Mouse (Mus musculus): ENCODE data around the gene Ston2.
"Not testable (repeated sequence)": the region's sequence is repeated elsewhere in the genome, so short reads cannot be mapped to it uniquely, and the experiment has no call there.

Gene Ston2

DNA sequence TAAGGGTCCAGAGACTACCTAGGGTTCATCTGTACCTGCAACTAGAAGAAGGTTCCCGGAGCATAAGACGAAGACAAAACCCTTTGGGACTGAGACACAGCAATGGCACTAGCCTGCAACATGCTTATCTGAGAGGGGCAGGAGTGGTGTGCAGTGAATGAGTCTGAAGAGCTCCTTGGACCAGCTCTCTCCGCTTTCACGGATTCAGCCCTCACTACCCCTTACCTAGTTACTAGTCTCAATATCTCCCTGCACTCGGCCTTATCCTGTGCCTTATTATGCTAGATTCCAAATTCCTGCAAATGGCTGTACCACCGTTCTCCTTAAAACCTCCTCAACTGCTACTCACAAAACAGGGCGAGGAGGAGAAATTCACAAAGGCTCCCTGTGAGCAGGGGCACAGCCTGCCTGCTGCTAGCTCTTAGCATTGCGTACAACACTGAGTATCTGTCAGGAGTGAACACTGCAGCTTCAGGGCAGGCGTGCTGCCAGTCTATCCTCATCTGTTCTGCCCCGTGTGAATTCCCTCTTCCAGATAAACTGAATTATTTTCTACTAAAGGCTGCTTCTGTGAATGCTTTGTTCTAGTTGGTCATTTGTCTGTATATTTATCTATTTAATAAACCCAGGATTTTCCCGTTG, 38.5 kb downstream of the Ston2 start:
- DNase-seq (ENCODE audit: low spot score), result no peak

DNA sequence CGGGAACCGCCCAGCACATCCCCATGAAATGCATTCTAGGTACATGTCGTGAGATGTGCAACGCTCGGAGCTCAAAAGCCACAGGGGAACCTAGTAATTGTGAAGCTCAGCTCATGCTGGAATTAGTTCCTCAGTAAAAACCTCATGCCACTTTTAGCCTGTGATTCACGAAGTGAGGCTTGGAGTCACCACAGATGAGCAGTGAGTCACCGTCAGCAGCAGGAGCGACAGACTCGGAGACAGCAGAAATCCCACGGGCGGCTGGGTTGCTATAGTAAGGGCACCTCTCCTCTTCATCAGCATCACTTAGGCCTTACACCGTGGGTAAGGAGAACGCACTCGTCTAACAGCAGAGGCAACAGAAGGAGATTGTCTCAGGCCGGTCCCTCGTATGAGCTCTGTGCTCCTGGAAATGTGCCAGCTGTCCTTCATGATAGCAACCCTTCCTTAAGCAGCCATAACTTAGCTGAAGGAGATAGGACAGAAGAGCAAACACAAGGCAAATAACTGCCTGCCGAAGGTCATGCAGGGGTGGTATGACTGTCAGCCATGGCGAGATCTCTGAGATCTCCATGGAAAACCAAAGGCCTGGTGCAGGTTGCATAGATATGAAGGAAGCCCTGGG, 39.8 kb downstream of the Ston2 start:
- peak; percentile 81 for DNase-seq (ENCODE audit: low spot score)

GRCm38 (mm10) chr12:91746839-91747238, 41.3 kb downstream of the Ston2 start:
- not testable (repeated sequence) for DNase-seq (ENCODE audit: low spot score)

DNA sequence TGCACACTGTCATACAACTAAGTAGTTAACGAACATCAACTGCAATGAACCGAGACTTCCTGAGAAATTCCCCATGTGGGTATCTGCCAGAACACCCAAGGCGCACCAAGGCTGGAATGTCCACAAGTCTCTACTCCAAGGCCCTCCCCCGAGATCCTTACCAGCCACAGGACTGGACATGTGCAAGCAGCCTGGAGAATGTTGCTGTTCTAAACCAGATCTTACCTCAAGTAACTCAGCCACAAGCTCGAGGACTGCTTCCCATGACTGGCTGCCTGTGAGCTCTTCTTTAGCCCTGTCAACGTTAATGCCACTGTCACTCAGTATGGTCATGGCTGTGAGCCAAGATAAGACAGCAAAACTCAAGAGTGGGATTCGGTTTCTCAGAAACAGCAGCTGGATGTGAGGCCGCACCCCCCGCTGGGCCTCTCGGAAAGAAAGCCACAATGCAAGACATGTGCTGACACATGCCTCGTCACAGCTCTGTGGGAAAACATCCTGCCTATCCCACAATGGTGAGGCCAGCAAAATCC, 42.4 kb downstream of the Ston2 start:
- DNase-seq (ENCODE audit: low spot score), result no peak

DNA sequence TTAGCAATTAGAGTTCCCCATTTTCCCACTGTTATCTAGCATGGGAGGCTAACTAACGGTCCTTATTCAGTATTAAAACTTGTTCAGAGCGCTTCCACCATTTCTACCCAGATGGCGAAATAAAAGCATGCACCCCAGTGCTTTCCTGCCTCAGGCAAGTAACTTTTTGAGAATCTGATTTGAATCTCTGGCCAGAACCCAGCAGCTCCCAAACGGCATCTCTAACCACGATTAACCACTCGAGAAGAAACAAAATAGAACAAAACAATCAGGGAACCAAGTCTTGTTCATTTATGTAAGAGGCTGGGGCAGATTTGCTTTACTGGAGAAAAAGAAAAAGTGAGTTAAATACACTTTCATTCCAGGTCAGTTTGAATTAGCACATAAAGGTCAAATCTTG, 44.1 kb downstream of the Ston2 start:
- no peak for DNase-seq (ENCODE audit: low spot score)

DNA sequence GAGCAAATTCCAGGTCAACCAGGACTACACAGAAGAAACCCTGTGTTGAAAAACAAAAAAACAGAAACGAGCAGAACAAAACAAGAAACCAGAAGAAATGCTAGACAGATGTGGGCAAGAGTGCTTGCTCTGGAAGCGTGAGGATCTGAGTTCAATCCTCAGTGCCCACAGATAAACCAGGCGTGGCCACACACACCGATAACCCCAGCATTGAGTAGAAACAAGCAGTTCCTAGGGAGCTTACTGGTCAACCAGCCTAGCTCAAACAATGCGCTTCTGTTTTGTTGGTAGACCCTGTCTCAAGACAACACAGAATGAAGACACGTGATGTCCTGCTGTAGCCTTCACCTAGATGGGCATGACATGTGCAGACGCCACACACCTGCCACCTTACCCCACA, 45.3 kb downstream of the Ston2 start:
- no peak for DNase-seq (ENCODE audit: low spot score)

DNA sequence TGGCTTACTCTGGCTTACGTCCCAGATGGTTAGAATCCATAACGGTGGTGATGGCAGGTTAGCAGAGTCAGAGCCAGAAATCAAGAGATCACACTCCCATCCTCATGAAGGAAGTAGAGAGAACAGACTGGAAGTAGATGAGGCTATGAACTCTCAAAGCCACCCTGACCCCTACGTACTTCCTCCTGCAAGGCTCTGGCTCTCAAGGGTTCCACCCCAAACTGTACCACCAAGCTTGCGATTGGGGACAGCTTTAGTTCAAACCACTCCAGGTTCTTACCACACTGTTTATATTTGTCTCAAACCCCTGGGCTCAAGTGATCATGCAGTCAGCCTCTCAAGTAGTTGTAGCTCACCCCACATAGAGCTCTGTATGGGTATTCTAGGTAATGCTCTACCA, 49.8 kb downstream of the Ston2 start:
- no peak for DNase-seq (ENCODE audit: low spot score)

- DNase-seq (ENCODE audit: low spot score), result no peak
These were observed 51.8 kb downstream of the Ston2 start for GRCm38 (mm10) chr12:91736221-91736980.

DNA sequence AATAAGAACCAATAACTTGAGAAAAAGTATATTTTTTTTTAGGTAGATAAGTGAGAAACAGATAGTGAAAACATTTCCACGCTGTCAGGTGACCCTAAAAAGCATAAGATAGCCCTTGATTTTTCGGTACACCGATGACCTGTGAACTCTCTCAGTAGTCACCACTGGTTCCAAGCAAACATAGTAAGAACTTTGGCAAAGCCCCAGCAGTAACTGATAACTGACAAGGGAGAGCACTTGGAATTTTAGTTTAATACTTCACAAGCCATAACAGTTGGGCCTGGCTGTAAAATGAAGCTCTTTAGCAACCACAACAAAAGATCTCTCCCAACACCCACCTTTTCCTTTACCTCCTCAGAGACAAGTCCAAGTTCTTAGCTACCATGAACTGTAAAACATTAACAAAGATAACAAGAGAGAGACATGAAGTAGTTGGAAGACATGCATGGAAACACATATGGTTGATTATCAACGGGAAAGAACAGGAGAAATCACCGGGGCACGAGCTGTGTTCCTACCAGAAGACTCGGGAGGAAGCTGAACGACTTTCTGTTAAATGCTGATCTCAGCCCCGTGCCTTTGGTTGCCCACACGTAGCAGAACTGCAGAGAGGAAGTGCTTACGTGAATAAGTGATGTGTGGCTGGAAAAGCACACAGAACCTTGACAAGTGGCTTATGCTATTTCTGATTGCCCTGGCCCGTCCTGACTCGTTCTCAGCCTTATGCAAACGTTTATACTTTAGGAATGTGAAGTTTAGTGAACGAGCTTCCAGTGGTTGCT, 53.8 kb downstream of the Ston2 start:
- DNase-seq (ENCODE audit: low spot score), result no peak

GRCm38 (mm10) chr12:91732729-91733448, 55.3 kb downstream of the Ston2 start:
- no peak for DNase-seq (ENCODE audit: low spot score)

DNA sequence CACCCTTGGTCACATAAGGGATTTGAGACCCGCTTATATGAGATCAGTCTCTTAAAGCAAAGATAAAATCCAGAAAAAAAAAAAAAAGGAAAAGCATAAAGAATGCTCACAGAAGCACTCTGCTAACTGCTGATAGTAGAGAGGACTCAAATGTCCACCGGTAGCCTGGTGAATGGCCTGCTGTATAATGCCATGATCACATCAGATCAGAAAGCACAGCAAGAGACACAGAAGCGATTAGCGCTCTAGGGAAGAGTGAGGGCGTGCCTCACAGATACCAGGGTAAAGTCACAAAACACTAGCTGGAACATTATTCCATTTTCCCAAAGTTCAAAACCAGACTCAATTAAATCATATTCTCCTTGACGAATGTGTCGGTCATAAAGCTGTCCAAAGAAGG, 62.0 kb downstream of the Ston2 start:
- no peak for DNase-seq (ENCODE audit: low spot score)

- DNase-seq (ENCODE audit: low spot score), result no peak
These were observed 64.3 kb downstream of the Ston2 start for GRCm38 (mm10) chr12:91723912-91724311.

DNA sequence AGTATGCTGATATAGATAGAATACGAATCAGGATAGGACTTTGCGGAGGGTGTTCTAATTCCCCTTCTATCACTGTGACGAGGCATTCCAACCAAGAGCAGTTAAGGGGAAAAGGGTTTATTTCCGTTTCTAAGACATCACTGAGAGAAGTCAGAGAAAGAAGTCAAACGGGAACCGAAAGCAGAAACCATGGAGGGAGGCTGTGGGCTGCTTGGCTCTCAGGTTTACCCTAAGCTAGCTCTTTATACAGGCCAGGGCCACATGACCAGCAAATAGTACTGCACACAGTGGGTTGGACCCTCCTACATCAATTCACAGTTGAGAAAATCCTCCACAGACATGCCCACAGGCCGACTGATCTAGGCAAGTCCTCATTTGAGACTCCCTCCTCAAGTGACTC, 69.1 kb downstream of the Ston2 start:
- no peak for DNase-seq (ENCODE audit: low spot score)

DNA sequence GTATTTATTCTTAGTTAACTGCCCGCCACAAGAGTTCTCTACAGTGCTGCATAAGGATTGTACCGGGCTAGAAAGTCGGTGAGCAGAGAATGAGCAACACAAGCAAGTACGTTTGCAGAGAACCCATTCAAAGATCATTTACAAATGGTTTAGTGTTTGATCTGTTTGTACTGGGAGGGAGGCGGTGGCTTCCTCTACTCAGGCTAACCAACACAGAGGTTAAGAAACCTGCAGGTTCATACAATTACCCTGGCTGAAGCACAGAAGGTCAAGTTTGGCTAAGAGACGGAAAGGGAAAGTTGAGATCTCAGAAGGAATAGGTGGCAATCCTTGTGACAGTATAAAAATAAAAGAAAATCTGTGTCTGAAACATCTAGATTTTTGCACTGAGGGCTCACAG, 72.5 kb downstream of the Ston2 start:
- DNase-seq (ENCODE audit: low spot score), result no peak

DNA sequence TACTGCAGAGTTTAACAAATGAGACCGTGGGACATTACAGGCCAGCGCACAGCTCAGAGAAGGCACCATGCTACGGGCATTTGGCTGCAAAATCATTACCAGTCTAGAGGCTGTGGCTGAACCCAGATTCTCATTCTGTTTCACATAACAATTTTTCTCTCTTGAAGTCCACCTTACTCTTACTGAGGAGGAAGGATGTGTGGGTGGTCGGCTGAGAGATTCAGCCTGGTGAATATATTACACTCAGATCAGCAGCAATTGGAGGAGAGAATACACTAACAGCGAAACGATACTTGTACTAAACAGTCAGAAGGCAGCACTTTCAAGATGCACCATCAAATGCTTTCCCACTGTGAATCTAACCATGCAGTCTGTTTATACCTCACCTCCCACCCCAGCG, 74.8 kb downstream of the Ston2 start:
- no peak for DNase-seq (ENCODE audit: low spot score)

DNA sequence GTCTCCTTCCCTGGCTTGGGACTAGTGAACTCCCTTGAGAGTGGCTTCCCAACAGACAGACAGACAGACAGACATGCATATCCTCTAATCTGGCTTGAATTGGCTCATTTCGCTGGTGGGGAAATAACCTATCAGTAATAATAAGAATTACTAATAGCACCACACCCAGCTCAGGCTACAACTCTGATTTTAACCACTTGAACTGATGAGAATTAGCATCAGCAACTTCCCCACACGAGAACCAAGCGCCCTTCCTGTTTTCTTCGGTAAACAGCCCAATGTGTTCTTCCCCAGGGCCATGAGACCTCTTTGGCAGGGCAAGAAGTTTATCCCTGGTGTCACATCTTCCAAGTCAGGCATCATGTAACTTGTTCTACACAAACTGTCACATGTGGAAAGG, 76.5 kb downstream of the Ston2 start:
- DNase-seq (ENCODE audit: low spot score), result no peak

GRCm38 (mm10) chr12:91710876-91711275, 77.3 kb downstream of the Ston2 start:
- DNase-seq (ENCODE audit: low spot score), result peak; percentile 34

- DNase-seq (ENCODE audit: low spot score), result no peak
These were observed 78.6 kb downstream of the Ston2 start for GRCm38 (mm10) chr12:91709634-91710033.

DNA sequence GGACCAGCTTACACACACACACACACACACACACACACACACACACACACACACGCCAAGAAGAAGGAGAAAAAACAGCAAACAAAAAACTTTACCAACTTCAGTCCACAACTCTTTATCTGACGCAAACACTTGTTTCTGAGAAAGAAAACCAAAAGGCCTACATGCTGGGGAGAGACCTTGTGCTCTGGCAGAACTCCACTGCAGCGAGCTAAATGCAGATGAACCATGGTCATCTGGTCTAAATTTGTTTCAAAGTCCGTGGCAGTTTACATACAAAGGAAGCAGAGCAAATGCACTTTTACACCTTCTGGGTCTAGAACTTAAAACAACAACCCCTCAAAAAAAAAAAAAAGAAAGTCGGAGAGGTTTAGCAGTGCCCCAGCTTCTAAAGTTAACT, 79.0 kb downstream of the Ston2 start:
- no peak for DNase-seq (ENCODE audit: low spot score)

- no peak for DNase-seq (ENCODE audit: low spot score)
These were observed 80.4 kb downstream of the Ston2 start for GRCm38 (mm10) chr12:91707807-91708206.

DNA sequence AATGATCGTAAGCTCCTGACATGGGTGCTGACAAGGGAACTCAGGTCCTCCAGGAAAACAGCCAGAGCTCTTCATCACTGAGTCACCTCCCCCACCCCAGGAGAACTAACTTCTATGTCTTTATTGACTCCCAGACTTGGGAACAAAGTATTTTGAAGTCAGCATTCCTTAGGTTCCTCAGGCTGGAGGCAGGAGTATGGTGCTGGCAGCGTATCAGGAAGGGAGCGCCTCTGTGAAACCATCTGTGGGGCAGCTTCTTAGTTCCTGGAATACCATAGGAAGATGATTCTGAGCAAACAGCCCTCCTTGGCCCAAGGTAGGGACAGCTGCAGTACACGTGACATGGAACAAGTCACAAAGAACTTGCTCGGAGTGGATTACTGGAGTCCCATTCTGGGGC, 84.7 kb downstream of the Ston2 start:
- no peak for DNase-seq (ENCODE audit: low spot score)

DNA sequence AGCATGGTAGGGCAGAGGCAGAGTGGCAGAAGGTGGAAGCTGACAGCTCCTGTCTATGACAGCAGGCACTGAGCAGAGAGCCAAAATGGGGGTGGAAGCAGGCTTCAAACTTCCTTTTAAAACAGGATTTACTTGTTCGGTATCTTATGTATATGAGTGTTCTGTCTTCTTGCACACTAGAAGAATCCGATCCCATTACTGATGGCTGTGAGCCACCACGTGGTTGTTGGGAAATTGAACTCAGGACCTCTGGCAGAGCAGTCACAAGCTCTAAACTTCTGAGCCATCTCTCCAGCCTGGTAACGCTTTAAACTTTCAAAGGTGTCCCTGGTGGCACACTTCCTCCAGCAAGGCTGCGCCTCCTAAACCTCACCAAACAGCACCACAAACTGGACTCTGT, 85.4 kb downstream of the Ston2 start:
- DNase-seq (ENCODE audit: low spot score), result no peak
